Mouse (Mus musculus): ENCODE data around the gene Shkbp1. TPM values are rescaled to one million over a fixed set of nuclear protein-coding genes. Genes with fewer than 3 reads are reported as not detected.

Gene Shkbp1
- polyA plus RNA-seq, 1 experiment from 2014 or later, result 62.4 TPM

DNA sequence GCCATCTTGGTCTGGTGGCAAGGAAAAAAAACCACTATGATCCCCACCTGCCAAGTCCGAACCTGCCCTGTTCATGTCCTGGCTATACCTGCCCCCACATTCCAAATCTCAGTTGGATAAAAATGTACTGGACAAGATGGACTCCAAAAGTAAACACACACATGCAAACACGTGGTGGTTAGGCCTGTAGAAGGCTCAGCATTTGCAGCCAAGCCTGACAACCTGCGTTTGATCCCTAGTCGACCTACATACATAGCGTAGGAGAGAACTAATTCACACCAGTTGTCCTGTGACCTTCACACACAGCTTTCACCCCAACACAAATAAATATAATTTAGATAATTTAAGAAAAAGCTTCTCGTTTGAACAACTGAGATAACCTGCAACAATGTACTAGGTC is 4.9 kb upstream of the Shkbp1 start:
- DNase-seq (ENCODE audit: extremely low spot score, low spot score), result no peak
- 49% methylated on average over 6 of the region's 6 CpGs for WGBS
- Histone ChIP-seq H3K9me3 (peaks cover 10% of the 10 kb centered on the region; the same call in 1 of the 2 replicates), H3K36me3 (replicated peaks) (no peaks in the 10 kb centered on the region), H3K27me3 (ENCODE audit: poor library complexity, severe bottlenecking) (peaks cover 80% of the 10 kb centered on the region), H3K4me1 (peaks cover 36% of the 10 kb centered on the region), H3K27ac (peak overlapping the region; percentile 60), H3K4me3 (peak overlapping the region; percentile 62)

DNA sequence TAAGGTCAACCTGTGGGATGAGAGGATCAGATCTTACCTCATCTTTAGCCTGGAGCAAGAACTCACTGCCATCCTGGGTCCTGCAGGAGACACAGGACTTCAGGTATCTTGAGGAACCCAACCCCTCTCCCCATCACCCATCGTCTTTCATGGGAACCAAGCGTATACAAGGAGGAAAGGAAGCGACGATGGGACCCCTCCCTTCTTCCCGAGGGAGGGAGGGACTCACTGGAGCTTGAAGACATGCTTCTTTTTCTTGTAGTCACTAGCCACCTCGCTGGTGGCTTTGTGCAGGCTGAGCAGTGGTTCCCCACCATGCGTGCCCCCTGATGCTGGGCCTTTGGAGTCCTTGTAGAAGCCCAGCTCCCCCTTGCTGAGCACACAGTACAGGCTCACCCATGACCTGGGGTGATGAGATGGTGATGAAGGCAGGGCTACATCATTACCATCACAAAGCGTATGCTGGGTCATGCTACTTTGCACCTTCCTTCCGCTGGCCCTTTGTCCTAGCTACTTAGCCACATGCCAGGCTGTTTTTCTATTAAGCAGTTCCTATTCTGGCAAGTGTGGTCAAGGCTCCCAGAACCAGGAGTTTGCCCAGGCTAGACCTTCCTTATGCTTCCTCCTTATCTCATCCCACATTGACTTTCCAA is 4.0 kb upstream of the Shkbp1 start:
- H3K27me3 ChIP-seq (ENCODE audit: poor library complexity, severe bottlenecking), result peaks cover 74% of the 10 kb centered on the region
- H3K4me3 ChIP-seq, result no peak overlapping the region
- H3K27ac ChIP-seq, result no peak overlapping the region
- H3K4me1 ChIP-seq, result peaks cover 42% of the 10 kb centered on the region
- WGBS, result 89% methylated on average over 9 of the region's 9 CpGs
- no peak for DNase-seq (ENCODE audit: extremely low spot score, low spot score)
- peaks cover 6% of the 10 kb centered on the region; the same call in 1 of the 2 replicates for H3K9me3 ChIP-seq
- no peaks in the 10 kb centered on the region for H3K36me3 ChIP-seq (replicated peaks)

DNA sequence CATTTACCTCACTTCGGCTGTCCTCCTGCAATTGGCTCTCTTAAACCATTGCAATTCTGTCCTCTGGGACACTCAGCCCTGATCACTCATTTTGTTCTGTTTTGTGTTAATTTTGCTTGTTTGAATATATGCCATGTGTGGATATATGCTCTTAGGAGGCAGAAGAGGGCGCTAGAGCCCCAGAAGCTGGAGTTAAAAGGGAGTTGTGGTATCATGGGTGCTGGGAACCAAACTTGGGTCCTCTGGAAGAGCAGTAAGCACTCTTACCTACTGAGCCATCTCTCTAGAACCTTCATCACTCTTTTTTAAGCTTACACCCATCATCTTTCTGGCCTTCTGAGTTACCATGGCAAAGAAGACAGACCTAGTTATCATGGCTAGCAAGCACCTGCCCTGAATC is 3.3 kb upstream of the Shkbp1 start:
- WGBS, result 78% methylated on average over 2 of the region's 2 CpGs
- H3K9me3 ChIP-seq, result peaks cover 6% of the 10 kb centered on the region; the same call in 1 of the 2 replicates
- H3K27me3 ChIP-seq (ENCODE audit: poor library complexity, severe bottlenecking), result peaks cover 73% of the 10 kb centered on the region
- H3K27ac ChIP-seq, result no peak overlapping the region
- peaks cover 46% of the 10 kb centered on the region for H3K4me1 ChIP-seq
- no peak for DNase-seq (ENCODE audit: extremely low spot score, low spot score)
- H3K36me3 ChIP-seq (replicated peaks), result no peaks in the 10 kb centered on the region
- H3K4me3 ChIP-seq, result no peak overlapping the region

DNA sequence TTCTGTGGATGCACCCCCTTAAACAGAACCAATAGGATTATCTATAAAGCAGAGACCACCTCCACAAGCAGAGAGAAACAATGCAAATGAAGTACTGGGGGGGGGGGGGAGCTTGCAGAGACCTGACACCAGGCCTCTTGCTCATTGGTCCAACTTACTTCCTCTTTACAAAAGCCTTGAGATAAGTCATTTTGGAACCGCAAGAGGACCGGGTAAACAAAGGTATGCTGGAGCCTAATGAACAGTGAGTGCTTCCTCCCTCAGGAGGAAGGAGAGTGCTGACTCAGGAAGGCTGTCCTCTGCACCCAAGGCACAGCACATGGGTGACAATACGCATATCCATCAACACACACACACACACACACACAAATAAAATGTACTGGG is 1.8 kb upstream of the Shkbp1 start:
- Histone ChIP-seq H3K4me3 (peak overlapping the region; percentile 80), H3K27ac (no peak overlapping the region), H3K9me3 (peaks cover 6% of the 10 kb centered on the region; the same call in 1 of the 2 replicates), H3K27me3 (ENCODE audit: poor library complexity, severe bottlenecking) (peaks cover 57% of the 10 kb centered on the region), H3K4me1 (peaks cover 43% of the 10 kb centered on the region), H3K36me3 (replicated peaks) (peaks cover 10% of the 10 kb centered on the region)
- 25% methylated on average over 3 of the region's 3 CpGs for WGBS
- DNase-seq (ENCODE audit: extremely low spot score, low spot score), result no peak

DNA sequence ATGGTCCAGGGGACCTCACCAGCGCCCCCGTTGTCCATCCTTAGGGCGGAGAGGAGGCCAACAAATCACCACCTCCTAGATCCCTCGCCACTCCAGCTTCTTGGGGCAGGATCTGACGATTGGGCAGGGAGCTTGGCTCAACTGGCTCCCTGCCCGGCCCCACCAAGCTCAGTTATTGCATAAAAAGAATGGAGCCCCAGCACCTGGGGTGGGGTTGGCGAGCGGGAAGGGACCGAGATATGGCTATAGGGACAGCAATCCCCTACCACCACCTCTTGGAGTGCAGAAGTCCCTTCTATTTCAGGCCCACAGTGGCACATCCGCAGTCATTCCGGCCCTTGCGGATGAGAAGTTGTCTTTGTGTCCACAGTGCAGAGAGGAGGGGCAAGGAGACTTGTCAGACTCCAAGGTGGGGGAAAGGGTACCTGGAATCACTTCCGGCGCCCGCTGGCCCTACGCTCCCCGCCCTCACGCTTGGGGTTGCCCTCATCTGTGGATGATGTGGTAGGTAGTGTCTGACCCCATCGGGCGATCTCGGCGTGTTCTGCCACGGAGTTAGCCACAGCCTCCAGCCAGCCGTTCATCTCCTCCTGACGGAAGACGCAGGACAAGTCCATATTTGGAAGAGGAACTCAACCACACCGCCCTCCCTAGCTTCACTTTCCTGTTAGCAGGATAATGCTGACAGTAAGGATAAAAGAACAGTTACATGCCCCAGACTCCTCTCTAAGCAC is 1.2 kb upstream of the Shkbp1 start, which contains the start of gene Gm20479:
TSS of gene Gm20479 (minus strand) at position 559 of the 734 bp plus-strand sequence.
- peaks cover 51% of the 10 kb centered on the region for H3K27me3 ChIP-seq (ENCODE audit: poor library complexity, severe bottlenecking)
- H3K9me3 ChIP-seq, result peaks cover 6% of the 10 kb centered on the region; the same call in 1 of the 2 replicates
- peaks cover 42% of the 10 kb centered on the region for H3K4me1 ChIP-seq
- peaks cover 16% of the 10 kb centered on the region for H3K36me3 ChIP-seq (replicated peaks)
- H3K4me3 ChIP-seq, result peak within 1 kb of the TSS; percentile 80
- no peak for DNase-seq (ENCODE audit: extremely low spot score, low spot score)
- WGBS, result 4% methylated on average over 27 of the region's 27 CpGs
- H3K27ac ChIP-seq, result peak within 1 kb of the TSS; percentile 85

DNA sequence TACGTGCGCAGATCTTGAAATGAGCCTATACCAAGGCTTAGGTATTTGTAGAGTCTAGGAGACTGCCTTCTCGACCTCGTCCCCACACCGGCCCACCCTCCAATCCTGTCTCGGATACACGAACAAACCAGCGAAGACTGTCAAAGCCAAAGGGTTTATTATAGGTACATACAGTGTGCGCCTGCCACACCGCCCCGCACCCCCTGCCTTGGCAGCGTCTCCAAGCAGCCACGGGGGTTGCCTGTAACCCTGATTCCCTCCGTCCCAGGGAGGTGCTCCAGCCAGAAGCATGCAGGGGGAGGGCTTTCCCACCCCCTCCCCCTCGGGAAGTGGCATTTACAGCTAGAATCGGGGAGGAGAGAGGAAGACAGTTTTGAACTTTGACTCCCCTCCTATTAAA is 429 bp upstream of the Shkbp1 start:
- peak overlapping the region; percentile 85; the same call in 1 of the 2 replicates for H3K27ac ChIP-seq
- peaks cover 6% of the 10 kb centered on the region; the same call in 1 of the 2 replicates for H3K9me3 ChIP-seq
- DNase-seq (ENCODE audit: extremely low spot score, low spot score), result no peak
- H3K4me3 ChIP-seq, result peak overlapping the region; percentile 80
- under 1% methylated on average over 16 of the region's 16 CpGs for WGBS
- H3K27me3 ChIP-seq (ENCODE audit: poor library complexity, severe bottlenecking), result peaks cover 45% of the 10 kb centered on the region
- peaks cover 36% of the 10 kb centered on the region for H3K4me1 ChIP-seq
- H3K36me3 ChIP-seq (replicated peaks), result peaks cover 24% of the 10 kb centered on the region

DNA sequence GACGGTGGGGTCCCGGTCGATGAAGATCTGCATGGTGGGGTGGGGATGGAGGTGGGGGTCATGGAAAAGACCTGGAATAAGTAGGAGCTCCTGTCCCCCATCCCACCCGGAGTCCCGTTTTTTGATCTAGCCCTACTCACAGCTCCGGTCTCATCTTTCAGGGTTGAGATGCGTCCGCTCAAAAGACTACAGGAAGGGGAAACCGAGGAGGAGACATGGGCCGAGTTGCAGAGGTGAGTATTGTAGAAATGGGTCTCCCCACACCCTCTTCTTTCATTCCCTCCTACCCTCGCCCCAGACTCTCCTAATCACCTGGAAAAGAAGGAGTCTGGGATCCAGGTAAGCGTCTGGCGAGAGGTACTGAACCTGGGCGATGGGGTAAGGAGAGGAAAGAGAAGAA is 558 bp downstream of the Shkbp1 start:
- DNase-seq (ENCODE audit: extremely low spot score, low spot score), result no peak
- H3K9me3 ChIP-seq, result peaks cover 6% of the 10 kb centered on the region; the same call in 1 of the 2 replicates
- peaks cover 29% of the 10 kb centered on the region for H3K4me1 ChIP-seq
- H3K36me3 ChIP-seq (replicated peaks), result peaks cover 32% of the 10 kb centered on the region
- H3K27ac ChIP-seq, result peak overlapping the region; percentile 85
- WGBS, result 10% methylated on average over 14 of the region's 14 CpGs
- H3K27me3 ChIP-seq (ENCODE audit: poor library complexity, severe bottlenecking), result peaks cover 45% of the 10 kb centered on the region
- peak overlapping the region; percentile 80 for H3K4me3 ChIP-seq

DNA sequence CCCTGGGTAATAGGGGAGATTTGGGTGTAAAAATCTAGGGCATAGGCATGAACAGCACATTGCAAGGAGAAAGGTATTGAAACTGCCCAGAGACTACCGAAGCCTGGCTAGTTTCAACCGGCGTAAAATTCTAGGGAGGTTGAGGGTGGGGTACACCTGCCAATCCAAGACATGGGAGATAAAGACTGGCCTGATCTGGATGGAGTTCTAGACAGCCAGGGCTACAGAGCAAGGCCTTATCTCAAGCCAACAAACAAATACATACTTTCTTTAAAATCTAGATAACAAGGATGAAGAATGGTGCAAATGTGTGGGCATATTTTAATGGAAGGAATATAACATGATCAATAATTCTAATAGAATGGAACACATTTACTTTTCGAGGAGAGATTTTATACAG is 1.0 kb downstream of the Shkbp1 start:
- Histone ChIP-seq H3K36me3 (replicated peaks) (peaks cover 37% of the 10 kb centered on the region), H3K4me1 (peaks cover 29% of the 10 kb centered on the region), H3K9me3 (peaks cover 4% of the 10 kb centered on the region; the same call in 1 of the 2 replicates), H3K4me3 (peak overlapping the region; percentile 80), H3K27ac (no peak overlapping the region), H3K27me3 (ENCODE audit: poor library complexity, severe bottlenecking) (peaks cover 45% of the 10 kb centered on the region)
- no peak for DNase-seq (ENCODE audit: extremely low spot score, low spot score)
- 58% methylated on average over 4 of the region's 4 CpGs for WGBS

DNA sequence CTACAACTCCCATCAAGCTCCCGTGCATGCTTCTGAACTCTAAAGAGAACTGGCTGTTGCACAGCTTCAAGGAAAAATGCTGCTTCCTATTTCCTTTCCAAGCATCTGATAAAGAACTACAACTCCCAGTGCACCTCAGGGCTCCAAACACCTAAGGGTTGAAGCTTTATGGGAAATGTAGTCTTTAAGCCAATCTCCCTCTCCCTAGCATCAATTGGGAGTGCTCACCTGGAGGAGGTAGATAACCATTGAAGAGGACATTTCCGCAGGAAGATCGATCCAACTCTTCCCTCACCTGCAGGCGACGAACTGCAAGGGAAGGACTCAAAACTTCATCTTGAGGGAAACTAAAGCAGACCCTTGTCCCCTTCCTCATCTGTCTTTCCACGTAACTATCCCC is 1.7 kb downstream of the Shkbp1 start:
- Histone ChIP-seq H3K27me3 (ENCODE audit: poor library complexity, severe bottlenecking) (peaks cover 39% of the 10 kb centered on the region), H3K27ac (no peak overlapping the region), H3K36me3 (replicated peaks) (peaks cover 43% of the 10 kb centered on the region), H3K9me3 (no peaks in the 10 kb centered on the region), H3K4me1 (peaks cover 29% of the 10 kb centered on the region), H3K4me3 (peak overlapping the region; percentile 80)
- 27% methylated on average over 6 of the region's 6 CpGs for WGBS
- DNase-seq (ENCODE audit: extremely low spot score, low spot score), result no peak

DNA sequence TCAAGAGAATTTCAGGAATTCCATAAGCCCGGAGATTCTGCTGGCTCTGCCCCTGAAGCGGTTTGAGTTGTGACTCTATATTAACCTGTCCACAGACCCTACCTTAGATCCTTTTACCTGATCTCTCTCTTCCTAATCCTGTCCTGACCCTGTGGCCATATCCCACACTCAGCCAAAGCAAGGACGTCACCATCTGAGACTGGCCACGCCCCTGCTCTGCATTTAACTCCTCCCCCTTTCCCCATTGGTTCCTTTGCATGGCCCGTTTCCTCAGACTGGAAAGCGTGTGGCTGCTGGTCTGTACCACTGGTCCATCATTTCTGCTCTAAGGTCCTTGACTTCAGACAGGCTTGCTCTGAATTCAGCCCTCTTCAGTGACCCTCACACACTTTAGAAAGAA is 10.4 kb downstream of the Shkbp1 start:
- Histone ChIP-seq H3K4me3 (no peak overlapping the region), H3K9me3 (no peaks in the 10 kb centered on the region), H3K27ac (no peak overlapping the region), H3K4me1 (peaks cover 17% of the 10 kb centered on the region), H3K27me3 (ENCODE audit: poor library complexity, severe bottlenecking) (peaks cover 2% of the 10 kb centered on the region; the same call in 1 of the 2 replicates), H3K36me3 (replicated peaks) (peaks cover 86% of the 10 kb centered on the region)
- DNase-seq (ENCODE audit: extremely low spot score, low spot score), result no peak
- 17% methylated on average over 6 of the region's 6 CpGs for WGBS

DNA sequence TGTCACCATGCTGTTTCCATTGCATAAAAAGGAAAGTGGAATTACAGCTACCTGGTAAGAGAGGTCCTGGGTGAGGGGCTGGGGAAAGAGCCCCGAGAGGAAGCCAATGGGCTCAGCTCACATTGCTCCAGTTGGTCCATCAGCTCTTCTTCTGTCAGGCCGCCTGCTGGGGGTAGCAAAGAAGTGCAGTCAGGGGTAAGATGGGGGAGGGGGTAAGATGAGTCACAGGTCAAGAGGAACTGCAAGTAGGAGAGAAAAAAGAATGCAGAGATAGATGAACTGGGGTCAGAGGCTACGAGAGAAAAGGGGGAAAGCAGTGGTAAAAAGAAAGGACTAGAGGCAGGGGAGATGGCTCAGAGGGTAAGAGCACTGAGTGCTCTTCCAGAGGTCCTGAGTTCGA is 13.2 kb downstream of the Shkbp1 start:
- H3K9me3 ChIP-seq, result no peaks in the 10 kb centered on the region
- no peak for DNase-seq (ENCODE audit: extremely low spot score, low spot score)
- H3K4me3 ChIP-seq, result no peak overlapping the region
- H3K27me3 ChIP-seq (ENCODE audit: poor library complexity, severe bottlenecking), result peaks cover 27% of the 10 kb centered on the region
- WGBS, result 39% methylated on average over 4 of the region's 4 CpGs
- no peak overlapping the region for H3K27ac ChIP-seq
- H3K36me3 ChIP-seq (replicated peaks), result peaks cover 58% of the 10 kb centered on the region
- H3K4me1 ChIP-seq, result peaks cover 30% of the 10 kb centered on the region

DNA sequence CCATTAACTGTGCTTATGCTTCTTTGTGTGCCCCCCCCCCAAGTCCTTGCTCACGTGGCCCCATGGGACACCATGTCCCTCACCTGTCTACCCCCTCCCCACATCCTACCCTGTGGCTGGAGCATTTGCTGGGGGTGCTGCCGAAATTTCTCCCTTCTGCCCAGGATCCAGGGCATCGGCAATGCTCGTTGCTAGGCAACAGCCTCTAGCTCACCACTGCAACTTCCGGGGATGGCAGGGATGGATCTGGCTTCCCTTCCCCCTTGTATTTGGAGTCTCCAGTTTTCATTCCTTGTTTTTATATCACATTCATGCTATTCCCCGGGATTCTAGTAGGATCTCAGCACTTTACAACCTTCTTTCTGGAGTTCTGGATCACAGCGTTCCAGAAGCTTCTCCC is 16.3 kb downstream of the Shkbp1 start:
- H3K4me3 ChIP-seq, result 0 out of 2 replicates have a peak overlapping the region, but pooled peaks have one; percentile 12

DNA sequence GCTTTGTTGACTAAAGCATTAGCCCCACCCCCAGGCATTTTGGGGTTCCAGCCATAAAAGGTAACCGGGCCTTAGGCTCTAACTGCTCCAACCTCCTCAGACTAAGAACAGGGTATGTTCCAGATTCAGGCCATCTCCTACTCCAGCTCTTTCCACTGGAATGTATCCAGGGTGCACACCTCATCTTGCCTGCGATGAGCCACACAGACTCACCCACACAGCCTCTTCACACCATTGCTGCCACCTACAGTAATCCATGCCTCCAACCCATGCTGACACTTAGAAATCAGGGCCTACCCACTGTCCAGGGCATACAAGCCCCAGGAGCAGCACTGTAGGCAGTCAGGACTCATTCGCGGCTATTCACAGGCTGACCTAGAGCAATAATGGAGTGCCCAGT is 16.7 kb downstream of the Shkbp1 start:
- peaks cover 26% of the 10 kb centered on the region for H3K36me3 ChIP-seq (replicated peaks)
- peaks cover 44% of the 10 kb centered on the region for H3K4me1 ChIP-seq
- DNase-seq (ENCODE audit: extremely low spot score, low spot score), result no peak
- H3K9me3 ChIP-seq, result no peaks in the 10 kb centered on the region
- 65% methylated on average over 4 of the region's 4 CpGs for WGBS
- 0 out of 2 replicates have a peak overlapping the region, but pooled peaks have one; percentile 12 for H3K4me3 ChIP-seq
- peaks cover 61% of the 10 kb centered on the region for H3K27me3 ChIP-seq (ENCODE audit: poor library complexity, severe bottlenecking)
- H3K27ac ChIP-seq, result no peak overlapping the region

More for the DNA sequence above, 16.3 kb downstream of the Shkbp1 start:
- Histone ChIP-seq H3K36me3 (replicated peaks) (peaks cover 30% of the 10 kb centered on the region), H3K4me1 (peaks cover 40% of the 10 kb centered on the region), H3K27ac (no peak overlapping the region), H3K9me3 (no peaks in the 10 kb centered on the region), H3K27me3 (ENCODE audit: poor library complexity, severe bottlenecking) (peaks cover 57% of the 10 kb centered on the region)
- WGBS, result 38% methylated on average over 7 of the region's 7 CpGs
- no peak for DNase-seq (ENCODE audit: extremely low spot score, low spot score)

All from forebrain, embryonic 10.5 days (tissue).